Mouse (Mus musculus) T-helper 1 cell (primary cell): ENCODE results near the gene E030025P04Rik.

Experiments used
- in situ Hi-C: fragments of 300-600 bp; cut with MboI, MseI; formaldehyde crosslinking; loops from one replicate; pipeline ENCODE4 v1.15.1; 2025; ENCODE audit warnings: high pct_unique_total_duplicates

Gene E030025P04Rik

DNA sequence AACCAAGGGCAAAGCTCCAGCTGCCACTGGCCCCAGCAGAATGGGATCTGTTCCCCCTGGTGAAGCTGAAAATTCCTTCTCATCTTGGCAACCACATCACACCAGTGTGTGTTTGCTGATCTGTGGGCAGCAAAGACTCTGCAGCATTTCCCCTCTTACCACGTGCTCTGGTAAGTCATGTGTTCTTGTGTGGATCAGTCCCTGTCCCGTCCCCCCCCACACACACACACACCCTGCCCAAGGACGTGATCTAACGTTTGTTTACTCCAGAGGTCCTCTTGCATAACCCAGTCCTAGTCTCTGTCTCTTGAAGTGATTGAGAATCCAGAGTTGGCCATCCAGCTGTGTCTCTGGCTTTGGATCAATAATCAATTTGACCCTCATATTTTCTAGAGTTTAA is at the start of gene E030025P04Rik:
E030025P04Rik (minus strand) TSS at position 134 of the 400 bp plus-strand sequence.
- in situ Hi-C loops = no loop called here

DNA sequence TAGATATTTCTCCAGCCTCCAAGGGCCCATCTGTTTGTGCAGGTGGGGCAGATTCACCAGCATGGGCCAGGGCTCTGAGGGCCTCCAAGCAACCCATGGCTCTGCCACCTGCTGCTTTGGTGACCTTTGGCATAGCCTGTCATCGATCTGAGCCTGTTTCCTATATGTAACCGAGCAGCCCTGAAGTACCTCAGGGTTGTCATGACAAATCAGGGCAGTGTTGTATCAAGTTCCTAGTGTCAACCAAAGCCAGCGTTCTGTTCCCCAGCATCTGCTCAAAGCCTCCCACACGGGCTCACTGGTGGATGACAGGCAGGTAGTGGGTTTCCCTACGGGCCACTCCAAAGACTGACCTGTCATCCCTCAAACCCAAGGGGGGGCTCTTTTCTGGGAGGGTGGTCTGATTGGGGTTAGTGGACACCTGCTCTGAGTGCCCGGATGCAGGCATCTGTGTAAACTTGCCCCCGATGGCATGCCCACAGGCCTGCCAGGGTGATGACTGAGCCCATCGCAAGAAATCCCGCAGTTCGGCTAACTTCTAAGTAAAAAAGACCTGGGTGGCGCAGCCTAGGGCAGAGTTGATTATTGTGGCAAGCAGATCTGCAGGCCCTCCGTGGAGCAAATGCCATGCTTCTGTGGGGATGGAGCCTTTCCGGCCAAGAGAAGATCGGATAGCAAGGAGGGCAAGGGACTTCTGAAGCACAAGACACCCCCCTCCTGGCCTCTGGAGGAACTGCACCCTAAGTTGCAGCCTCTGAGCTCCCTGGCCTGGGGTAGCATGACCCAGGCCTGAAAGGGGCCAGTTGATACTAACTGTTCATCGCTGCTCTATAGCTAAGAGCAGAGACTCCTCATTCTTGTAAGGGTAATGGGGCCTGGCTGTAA is 48.7 kb upstream of the E030025P04Rik start:
- in situ Hi-C loops = loop anchor here (25.0 kb wide), 2 partner anchors 256 to 731 kb away; no protein-coding TSS in a partner anchor

DNA sequence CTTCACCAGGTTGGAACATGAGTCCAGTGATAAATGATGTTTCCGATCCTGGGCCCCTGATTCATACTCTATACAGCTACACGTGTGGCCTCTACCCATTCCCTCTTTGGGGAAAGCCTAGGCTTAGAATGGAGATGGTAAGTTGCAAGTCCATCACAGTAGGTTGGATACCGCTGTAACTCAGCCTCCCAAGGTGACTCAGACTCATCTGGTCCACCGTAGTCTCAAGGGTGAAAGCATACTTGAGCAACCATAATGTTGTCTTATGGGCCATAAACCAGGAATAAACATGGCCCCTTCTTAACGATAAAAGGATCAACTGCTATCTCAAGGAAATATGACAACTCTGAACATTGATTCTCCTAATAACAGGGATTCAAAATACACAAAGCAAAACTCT is 44.1 kb upstream of the E030025P04Rik start:
- in situ Hi-C loops = loop anchor here (25.0 kb wide), 2 partner anchors 251 to 726 kb away; no protein-coding TSS in a partner anchor

DNA sequence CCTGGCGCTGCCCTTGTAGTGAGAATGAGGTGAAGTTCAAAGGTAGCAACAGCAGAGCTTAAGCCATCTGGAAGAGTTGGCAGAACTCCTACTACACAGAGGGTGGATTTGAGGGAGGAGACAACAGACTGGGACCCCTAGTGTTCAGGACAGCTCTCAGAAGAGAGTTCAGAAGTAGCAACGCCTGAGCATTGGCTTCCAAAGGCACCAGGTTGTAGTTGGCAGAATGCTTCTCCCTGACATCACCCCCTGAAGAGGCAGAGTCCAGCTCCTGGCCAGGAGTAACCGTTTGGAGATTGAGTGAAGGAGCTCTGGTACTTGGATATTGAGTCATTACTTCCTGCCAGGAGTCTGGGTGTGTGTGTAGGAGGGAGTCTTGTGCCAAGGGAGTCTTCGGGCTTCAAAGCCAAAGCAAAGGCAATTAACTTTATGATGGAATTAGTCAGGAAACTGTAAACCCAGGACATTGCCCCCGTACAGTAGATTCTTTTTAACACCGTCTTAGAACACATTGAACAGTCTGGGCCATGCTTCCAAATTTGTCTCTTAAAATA is 43.5 kb upstream of the E030025P04Rik start:
- in situ Hi-C loops = loop anchor here (25.0 kb wide), 2 partner anchors 250 to 725 kb away; no protein-coding TSS in a partner anchor

DNA sequence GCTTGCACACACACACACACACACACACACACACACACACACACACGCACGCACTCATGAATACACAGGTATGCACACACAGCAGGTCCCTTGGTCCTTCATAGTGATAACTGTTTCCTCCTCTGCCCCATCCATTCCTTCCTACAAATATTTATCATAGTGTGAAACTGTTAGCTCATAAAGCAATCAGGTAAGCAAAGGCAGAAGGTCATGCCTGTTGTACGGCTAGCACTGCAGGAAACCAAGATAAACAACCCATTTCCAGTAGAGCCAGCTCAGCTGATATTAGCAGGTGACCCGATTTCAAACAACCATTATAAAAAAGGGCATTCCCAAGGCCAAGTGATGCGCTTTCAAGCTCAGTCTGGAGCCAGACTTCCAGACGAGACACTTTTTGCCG is 36.9 kb upstream of the E030025P04Rik start:
- in situ Hi-C loops = loop anchor here (25.0 kb wide), 2 partner anchors 244 to 719 kb away; no protein-coding TSS in a partner anchor

DNA sequence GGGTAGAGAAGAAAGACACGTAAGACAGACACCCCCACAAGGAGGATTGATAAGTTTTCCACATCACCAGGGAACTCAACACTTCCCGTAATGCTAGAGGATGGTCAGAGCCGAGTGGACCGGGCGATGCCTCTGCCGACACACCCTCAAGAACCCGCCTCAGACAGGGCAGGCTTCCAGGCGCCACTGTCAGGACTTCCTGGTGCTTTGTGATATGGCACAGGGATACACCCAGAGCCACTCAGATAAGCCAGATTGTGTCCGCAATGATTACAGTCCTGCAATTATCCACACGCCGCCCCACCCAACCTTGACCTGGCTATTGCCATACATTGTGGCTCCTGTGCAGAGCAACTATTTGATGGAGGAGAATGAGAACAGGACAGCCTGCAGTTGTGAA is 36.1 kb upstream of the E030025P04Rik start:
- in situ Hi-C loops = loop anchor here (25.0 kb wide), 2 partner anchors 243 to 718 kb away; no protein-coding TSS in a partner anchor

DNA sequence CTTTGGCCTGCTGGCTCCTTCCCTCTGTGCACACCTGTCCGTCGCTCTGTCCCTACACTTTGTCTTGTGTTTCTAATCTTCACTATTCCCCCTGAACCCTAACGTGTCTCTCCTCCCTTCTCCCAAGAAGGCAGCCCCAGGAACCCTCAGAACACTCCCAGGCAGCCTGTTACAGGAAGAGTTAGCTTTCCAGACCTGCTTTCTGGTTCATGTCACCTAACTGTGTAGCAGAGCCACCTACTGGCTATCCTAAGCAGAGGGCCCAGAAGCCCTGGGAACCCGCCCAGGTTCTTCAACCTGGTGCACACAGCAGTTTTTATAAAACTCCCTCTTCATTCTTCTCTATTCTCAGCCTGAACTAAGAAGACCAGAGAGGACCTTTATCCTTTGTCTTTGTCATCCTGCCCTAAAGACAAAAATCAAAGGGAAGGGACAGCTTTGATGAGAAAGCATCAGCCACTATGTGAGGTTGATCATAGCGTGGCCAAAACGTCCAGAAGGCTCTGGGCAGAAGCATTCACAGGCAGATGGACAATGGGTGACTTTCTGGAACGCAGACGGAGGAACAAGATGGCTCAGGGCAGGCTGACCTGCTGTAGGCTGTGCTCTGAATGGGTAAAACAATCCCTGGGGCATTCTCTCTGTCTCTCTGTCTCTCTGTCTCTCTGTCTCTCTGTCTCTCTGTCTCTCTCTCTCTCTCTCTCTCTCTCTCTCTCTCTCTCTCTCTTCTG is 34.8 kb upstream of the E030025P04Rik start:
- in situ Hi-C loops = loop anchor here (25.0 kb wide), 2 partner anchors 242 to 717 kb away; no protein-coding TSS in a partner anchor

DNA sequence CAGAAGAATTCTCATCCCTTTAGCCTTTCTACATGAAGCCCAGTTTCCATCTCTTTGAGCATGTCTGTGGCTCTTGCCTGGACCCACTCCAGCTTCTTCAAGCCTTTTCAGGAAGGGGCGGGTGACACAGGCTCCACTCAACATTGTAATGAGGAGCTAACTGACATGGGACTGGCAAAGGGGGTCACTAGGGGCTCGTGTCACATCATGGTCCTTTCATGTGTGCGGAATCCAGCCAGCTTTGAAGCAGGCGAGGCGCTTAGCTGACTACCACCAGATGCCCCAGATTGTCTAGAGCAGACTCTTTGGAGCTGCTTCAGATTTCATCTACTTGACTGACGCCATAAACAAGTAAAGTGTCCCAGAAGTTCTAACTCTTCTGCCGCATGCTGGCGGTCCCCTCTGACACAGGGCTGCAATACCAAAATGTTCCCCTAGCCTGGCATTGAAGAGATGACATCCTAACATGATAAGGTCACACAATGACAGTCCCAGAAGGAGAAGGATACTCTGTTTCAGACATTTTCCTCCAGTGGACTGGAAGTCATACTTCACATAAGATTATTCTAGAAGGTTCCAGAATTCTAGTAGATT is 31.3 kb upstream of the E030025P04Rik start:
- in situ Hi-C loops = loop anchor here (25.0 kb wide), 2 partner anchors 238 to 713 kb away; no protein-coding TSS in a partner anchor

DNA sequence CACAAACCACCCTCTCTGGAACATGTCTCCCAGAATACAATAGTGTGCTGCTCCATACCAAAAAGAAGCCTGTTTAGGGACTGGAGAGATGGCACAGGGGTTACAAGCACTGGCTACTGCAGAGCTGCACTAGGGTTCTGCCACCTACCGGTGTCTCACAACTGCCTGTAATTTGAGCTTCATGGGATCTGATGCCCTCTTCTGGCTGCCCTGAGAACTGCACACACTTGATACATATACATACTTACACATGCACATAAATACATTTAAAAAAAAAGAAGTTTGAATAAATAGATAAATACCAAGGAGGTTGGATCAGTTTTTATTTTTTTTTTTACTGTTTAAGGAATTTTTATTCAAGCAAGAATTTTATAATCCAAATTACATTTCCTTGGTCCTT is 28.1 kb upstream of the E030025P04Rik start:
- in situ Hi-C loops = no loop called here

DNA sequence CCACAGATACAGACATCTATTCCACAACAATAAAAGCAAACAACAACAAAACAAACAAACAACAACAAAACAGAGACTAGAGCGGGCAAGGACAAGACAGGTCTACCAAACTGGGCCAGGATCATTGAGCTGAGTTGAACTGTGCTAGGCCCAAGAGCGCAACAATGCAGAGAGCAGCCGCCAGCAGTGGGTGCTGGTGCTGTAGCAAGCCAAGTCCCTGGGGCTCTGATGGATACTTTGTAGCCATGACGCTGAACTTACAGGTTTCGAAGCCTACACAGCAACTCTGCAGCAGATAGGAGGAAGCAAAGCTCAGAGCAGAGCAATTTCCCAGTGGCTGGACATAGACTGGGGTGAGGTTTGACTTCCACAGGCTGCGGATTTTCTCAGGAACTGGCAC is 26.6 kb upstream of the E030025P04Rik start:
- in situ Hi-C loops = no loop called here

DNA sequence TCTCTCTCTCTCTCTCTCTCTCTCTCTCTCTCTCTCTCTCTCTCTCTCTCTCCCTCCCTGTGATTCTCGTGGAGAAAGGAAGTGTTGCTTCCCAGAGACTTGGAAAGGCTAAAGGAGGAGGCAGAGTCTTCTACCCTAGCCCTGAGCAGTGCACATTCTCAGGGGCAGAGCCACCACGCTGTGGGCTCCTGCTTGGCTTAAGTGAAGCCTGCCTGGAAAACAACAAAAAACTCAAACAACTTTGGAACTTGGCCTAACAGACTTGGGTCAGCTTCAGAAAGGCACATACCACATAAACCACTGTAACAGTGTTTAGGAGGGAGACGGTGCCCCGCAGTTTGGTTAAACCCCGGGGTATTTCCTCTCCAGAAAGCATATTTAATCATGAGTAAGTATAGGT is 13.5 kb upstream of the E030025P04Rik start:
- in situ Hi-C loops = no loop called here

DNA sequence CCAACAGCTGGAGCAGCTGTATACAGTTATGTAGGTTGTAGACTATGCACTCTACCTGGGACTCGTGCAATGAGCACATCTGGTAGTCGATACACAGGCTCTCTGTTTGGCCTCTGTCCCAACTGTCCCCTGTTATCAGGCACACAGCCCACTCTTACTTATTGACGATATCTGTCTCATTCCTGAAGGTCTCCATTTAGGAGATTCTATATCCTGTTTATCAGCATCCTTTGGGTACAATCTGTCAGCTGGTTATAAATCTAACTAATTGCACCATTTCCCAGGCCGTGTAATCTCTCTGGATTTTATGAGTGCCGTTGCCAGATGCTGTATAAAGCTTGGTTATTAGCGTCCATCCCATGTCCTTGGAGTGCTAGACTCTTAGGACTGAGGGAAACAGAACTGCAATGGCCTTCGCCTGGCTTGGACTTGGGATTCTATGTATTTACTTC is 747 bp upstream of the E030025P04Rik start:
- in situ Hi-C loops = no loop called here

DNA sequence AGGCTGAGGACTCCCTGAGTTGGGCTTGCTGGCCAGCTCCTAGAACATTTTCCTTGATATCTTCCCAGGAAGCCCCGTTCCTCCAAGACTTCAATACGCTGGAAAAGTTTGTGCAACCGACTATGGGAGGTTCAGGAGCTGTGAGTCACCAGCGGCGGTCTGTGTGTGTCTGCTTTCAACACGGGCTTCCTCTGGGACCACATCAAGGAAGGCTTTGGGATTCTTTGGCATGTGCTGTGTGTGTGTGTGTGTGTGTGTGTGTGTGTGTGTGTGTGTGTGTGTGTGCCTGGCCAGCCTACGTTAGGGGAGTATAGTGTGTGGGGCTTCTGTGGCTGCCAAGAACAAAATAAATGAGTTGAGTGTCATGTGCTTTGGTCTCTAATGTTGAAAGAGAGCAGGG is 17.7 kb downstream of the E030025P04Rik start:
- in situ Hi-C loops = no loop called here

DNA sequence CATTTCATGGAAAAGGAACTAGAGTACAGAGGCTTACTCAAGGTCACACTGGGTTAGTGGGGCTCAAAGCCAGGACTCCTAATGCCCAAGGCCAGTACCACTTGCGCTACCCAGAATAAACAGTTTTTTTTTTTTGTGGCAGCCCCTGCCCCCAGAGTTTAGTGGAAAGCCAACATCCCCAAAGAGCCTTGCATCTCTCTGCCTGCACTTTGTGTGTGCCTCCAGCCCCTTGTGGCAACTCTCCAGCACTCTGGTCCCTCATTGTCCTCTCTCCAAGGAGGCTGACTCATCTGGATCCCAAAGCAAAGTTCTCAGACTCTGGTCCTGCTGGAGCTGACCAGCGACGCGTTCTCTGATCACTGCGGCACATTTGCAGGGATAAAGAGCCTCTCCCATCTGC is 18.7 kb downstream of the E030025P04Rik start:
- in situ Hi-C loops = no loop called here

DNA sequence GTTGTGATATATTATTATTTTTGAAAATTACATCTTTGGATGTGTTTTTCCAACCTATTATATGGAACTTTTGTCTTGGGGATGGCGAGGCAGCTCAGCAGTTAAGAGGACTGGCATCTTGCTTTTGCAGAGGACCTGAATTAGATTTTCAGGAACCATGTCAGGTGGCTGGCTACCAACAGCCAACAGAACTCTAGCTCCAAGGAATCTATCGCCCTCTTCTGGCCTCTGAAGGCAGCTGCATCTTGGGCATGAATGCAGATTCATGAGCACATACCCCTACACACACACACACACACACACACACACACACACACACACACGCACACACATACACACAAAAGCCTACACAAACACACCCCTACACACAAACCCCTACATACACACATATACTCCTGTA is 19.9 kb downstream of the E030025P04Rik start:
- in situ Hi-C loops = no loop called here

DNA sequence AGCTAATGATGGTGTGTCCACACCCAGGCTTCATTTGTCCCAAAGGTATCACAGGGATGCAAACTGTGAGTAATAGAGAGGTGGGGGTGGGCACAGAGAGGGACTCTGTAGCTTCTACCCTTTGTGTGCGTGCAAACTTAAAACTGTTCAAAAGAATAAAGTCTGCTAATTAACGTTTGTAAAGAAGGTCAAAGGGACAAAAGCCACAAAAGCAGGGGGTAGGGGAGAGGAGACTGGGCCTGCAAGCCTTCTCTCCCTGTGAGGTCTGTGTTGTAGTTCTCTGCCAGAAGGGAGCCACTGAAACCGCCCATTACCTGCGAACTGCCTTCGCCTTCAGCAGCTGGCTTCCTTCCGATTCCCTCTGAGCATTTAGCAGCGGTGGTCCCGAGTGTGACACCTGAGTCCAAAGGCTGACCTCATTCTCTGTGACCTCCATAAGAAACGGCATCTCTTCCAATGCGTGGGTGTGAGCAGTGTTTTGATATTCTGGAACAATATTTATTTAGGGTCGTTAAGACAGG is 34.3 kb downstream of the E030025P04Rik start:
- in situ Hi-C loops = no loop called here

DNA sequence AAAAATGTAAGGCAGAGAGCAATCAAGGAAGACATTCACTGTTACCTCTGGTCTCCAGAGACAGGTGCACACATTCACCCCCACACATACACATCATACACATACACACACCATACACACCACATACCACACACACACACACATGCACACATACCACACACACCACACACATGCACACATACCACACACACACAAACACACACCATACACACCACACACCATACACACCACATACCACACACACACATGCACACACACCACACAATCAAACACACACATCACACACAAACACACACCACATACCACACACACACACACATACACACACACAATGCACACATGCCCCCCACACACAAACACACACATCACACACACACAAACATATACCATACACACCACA is 35.1 kb downstream of the E030025P04Rik start:
- in situ Hi-C loops = no loop called here

DNA sequence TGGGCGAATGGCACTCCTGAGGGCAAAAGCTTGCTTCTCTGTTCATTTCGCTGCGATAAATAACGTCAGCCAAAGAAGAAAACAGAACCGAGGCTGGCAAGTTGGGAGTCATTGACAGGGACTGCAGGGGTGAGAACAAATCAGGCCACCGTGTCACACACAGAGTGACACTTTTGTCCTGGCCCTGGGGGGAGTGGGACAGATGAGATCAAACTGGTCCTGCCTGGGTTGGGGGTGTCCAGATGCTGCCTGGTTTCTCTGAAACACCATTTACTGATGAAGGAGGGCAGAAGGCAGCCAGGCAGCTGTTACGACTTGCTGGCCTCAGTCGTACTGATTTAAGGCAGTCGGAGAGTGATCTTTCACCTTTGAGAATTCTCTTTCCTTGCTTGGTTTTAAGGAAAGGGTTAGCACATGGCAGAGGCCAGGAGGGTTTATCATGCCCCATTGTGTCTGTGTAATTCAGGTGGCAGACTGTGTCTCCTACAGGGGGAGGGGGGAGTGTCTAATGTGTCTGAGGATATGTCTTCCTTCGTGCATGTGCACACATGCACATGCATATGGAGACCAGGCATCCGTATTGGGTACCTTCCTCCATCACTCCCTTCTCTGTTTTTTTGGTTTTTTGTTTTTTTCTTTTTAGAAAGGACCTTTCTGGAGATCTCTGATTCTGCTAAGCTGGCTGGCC is 36.5 kb downstream of the E030025P04Rik start:
- in situ Hi-C loops = no loop called here

DNA sequence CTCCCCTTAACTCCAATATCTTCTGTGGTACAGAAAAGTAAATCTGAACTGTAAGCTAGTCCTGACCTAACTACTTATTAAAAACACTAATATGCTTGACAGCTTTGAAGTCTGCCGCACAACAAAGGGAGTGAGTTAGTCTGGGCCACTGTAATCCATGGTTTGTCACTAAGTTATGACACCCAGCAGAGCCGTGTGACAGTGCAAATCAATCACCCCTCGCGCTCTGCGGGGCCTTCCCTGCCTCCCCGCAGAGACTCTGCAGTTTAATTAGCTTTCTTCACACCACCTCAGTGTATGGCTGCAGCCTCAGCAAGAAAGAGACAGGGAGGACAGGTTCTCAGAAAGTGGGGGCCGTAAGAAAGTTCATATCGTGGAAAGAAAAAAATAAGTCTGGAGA is 37.4 kb downstream of the E030025P04Rik start:
- in situ Hi-C loops = no loop called here

DNA sequence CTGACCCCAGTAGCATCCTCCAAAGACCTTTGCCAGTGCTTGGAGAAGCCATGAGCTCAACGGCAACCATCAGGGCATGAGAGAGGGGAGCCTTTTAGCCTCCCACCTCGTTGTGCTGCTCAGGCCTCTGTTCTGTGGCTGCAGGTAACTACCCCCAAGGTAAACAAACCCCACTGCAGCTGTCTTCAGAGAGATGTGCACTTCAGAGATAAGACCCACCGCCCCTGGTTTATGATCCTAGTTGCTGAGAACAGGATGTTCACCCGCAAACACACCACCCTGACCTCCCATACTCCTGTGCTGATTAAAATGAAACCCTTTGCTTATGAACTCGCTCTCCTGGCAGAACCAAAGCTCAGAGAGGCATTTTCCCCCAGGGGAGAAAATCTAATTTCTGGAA is 38.0 kb downstream of the E030025P04Rik start:
- in situ Hi-C loops = no loop called here

DNA sequence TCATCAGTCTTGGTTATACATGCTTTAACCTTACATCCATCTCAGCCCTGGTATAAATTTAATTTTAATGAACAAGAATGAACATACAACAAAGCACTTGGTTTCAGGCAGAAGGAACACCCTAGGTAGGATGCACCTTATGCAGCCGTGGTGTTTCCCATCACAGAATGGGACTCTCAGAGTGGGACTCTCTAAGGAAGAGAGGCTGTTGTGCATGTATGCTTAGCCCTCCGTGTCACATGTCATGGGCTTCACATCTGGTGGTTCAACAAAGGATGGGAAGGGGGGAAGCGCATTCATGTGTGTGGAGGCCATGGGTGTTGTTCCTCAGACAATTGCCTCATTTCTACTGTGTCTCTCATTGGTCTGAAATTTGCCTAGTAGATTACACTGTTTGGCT is 40.8 kb downstream of the E030025P04Rik start:
- in situ Hi-C loops = no loop called here
